Mouse (Mus musculus): ENCODE results near the gene Ppm1m.

Gene Ppm1m

DNA sequence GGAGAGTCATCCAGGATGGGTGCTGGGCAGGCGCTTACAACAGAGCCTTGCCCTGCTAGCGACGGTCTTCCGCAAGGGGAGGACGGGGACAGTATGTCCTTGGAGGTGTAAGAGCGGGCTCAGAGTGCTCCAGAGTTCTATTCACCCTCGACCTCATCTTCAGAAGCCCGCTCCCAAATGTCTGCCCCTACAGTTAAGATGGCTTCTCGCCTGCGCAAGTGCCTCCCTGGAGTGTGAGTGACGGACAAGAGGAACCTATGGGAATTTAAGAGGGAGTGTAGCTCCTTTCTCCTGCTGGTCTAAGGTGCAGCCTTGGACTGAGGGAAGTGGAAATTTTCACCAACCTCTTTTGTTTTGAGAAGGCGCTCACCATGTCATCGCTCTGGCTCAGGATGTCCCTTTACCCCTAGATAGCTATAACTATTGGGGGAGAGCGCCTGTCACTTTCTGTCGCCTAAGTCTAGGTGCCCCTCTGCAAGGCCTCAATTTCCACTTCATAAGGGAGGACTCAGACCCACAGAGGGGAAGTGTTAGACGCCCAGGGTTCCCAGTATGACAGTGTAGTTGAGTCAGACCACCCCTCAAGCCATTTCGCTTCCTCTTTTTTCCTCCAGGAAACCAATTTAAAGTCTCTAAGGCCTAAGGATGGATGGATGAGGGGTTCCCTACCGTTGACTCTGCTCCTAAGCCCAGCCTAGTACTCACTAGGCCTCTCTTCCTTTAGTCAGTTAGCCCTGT lies at the start of gene Ppm1m:
TSS of gene Ppm1m (minus strand) at position 212 of the 738 bp plus-strand sequence.
- DNase-seq (ENCODE audit: low read depth in 1 of 2, low spot score in 2 of 2) = peak in 1 of 2 experiments; percentile 38

DNA sequence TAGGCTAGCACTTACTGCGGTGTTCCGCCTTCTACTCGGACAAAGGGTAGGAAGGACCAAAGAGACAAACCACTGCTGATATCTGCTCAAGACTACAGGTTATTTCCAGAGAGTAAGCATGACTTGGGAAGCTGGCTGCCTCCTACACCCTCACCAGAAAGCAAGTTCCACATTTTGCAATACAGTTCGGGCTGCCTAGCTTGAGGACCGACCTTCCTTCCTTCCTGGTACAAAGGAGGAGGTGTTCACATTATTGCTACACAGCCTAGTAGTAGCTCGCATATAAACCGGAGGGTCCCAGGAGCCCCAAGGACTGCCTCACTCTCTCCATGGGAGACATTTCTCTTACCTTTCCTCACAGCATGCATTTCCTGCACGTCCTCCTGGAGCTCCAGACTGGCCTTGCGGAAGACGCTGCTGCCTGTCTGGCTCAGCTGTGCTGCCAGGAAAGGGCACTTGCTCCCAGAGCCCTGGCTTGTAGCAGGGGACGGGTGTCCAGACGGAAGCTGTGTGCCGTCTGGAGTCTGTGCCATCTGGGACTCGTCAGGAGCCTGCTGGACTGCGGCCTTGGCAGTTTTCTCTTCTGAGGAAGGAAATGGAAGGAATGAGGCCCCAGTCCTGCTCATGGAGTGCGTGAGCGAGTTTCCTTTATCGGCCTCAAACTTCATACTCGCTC lies 43.4 kb upstream of the Ppm1m start:
- DNase-seq (ENCODE audit: low read depth in 1 of 2, low spot score in 2 of 2) = no peak

DNA sequence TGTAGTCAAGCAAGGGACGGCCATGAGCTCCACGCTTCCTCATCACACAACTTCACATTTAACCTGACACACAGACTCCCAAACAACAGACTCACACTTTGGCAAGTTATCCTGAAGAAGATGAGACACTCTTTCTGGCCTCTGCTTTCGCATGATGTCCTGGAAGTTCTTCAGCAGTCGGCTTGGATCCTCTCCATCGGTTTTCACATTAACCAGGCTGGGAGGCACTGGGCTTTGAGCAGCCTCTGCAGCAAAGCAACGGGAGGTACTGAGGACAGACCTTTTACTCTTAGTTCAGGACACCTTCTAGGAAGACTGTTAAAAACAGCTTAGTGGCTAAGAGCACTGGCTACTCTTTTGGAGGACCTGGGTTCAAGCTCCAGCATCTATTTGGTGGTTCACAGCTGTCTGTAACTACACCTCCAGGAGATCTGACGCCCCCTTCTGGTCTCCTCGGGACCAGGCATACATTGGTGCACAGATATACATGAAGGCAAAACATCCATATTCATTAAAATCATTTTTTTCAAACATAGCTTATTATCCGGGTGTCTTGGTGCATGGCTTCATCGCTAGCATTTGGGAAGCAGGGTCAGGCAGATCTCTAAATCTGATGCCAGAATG lies 42.1 kb upstream of the Ppm1m start:
- no peak for DNase-seq (ENCODE audit: low read depth in 1 of 2, low spot score in 2 of 2)

GRCm38 (mm10) chr9:106237878-106238277 lies 38.3 kb upstream of the Ppm1m start:
- DNase-seq (ENCODE audit: low read depth in 1 of 2, low spot score in 2 of 2) = no peak

GRCm38 (mm10) chr9:106237401-106237800 lies 37.9 kb upstream of the Ppm1m start:
- DNase-seq (ENCODE audit: low read depth in 1 of 2, low spot score in 2 of 2) = no peak

- no peak for DNase-seq (ENCODE audit: low read depth in 1 of 2, low spot score in 2 of 2)
Measured at GRCm38 (mm10) chr9:106236818-106237211, 37.3 kb upstream of the Ppm1m start.

DNA sequence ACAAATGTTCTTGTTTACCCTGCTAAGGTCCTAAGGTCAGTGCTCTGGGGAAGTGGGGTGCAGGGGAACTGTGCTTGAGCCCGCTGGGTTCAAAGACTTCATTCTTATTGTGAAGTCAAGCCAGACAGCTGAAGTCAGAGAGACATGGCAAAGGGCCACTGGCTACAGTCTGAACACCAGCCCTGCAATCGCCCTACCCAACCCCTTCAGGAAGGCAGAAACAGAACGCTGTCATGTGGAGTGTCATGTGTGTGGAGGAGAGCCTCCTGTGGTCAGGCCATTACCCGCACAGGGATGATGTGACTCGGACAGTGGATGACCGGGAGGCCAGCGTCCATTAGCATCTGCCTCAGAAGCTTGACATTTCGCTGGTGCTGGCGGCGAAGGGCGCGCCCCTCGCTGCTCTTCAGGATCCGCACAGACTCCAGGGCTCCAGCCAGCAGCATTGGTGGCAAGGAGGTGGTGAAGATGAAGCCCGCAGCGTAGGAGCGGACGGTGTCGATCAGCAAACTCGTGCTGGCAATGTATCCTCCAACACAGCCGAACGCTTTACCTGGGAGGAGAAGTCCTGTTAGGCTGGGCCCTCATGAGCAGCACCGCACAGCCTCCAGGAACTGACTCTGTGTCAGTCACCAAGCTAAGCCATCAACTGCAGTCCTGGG lies 36.7 kb upstream of the Ppm1m start:
- DNase-seq (ENCODE audit: low read depth in 1 of 2, low spot score in 2 of 2) = no peak

DNA sequence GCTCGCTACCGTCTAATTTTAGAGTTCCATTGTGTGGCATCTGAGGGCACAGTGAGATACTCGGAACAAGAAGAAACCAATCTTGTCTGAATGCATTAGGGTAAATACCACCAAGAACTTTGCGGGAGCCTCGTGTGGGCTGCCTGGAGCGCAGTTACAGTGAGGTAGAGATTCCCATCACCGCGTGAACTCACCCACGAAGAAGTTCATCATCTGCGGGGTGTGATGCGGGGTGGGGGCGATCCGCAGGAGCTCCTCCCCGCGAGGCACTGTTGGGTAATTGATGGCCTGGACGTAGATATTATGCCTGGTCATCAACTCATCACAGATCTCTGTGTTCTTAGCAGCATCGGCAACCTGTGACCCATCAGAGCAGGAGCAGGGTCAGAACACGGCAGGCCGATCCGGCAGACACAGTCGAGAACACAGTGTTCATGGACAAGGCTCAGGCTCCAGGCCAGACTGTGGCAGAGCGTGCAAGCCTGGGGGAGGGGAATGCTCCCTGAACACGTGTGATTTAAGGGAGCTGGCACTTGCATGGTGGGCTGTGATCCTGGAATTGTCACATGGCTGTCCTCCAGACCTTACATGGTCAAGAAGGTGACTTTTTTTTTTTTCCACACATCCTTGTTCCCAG lies 35.8 kb upstream of the Ppm1m start:
- DNase-seq (ENCODE audit: low read depth in 1 of 2, low spot score in 2 of 2) = no peak

DNA sequence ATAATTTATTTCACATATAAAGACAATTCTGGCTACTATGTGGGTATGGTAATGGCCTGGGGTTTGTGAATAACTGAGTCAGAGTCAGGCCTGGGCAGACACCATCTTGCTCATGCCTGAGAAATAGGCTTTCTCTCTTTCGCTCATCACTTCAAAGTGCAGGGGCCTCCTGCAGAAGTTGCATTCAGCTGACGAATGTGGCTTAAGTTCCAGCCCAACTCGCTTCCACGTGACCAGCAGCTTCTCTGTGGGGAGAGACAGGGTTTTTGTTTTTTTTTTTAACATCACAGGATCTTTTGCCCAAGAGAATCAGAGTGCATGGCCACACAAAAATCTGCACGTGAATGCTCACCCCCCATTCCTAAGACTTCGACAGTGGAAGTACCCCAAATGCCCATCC lies 34.4 kb upstream of the Ppm1m start:
- DNase-seq (ENCODE audit: low read depth in 1 of 2, low spot score in 2 of 2) = no peak

DNA sequence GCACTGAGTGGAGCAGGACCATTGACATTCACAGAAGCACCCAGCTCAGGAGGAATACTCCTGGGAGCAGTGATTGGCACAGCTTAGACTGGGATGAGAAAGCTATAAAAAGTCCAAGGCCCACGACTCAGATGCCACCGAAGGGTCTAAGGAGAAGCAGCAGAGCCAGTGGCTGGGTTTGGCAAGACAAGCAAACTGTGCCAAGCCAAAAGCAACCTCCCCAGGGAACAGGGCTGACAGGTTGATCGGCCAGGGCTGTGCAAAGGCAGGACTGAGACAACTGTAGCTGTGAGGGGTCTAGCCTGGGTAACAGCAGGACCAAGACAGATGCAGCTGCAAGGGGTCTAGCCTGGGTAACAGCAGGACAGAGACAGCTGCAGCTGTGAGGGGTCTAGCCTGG lies 33.4 kb upstream of the Ppm1m start:
- no peak for DNase-seq (ENCODE audit: low read depth in 1 of 2, low spot score in 2 of 2)

DNA sequence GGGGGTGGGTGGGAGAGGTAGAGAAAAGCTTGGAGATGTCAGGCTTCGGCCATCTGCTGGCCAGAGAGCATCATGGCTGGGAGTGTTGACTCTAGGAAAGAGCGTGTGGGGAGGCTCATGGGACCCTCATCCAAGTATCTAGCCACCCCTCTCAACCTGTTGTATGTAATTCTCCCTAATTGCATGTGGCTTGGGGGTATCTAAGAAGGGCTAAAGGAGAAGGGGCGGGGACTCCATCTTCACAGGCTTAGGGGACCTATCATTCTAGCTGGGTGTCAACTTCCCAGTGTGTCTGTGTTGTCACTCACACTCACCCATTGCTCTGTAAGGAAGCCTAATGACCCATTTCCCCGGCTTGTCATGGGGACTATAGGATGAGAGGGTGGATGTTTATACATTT lies 32.3 kb upstream of the Ppm1m start:
- DNase-seq (ENCODE audit: low read depth in 1 of 2, low spot score in 2 of 2) = no peak

DNA sequence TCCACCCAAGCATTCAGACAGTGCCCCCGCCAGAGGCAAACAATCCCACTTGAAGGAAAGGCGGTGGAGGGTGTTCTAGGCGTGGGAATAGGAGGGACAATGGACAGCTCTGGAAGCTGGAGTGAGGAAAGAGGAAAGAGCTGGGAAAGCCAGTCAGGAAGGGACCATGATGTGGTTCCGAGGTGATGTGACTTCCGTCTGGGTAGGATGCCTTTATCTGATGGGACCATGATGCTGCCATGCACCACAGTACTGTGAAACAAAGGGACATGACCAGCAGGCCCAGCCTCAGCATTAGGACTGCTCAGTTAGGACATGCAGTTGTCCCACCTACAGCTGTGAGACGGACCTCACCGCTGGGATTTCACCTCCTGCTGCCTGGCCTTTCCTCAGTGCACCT lies 31.7 kb upstream of the Ppm1m start:
- no peak for DNase-seq (ENCODE audit: low read depth in 1 of 2, low spot score in 2 of 2)

GRCm38 (mm10) chr9:106230734-106231106 lies 31.2 kb upstream of the Ppm1m start:
- DNase-seq (ENCODE audit: low read depth in 1 of 2, low spot score in 2 of 2) = no peak

DNA sequence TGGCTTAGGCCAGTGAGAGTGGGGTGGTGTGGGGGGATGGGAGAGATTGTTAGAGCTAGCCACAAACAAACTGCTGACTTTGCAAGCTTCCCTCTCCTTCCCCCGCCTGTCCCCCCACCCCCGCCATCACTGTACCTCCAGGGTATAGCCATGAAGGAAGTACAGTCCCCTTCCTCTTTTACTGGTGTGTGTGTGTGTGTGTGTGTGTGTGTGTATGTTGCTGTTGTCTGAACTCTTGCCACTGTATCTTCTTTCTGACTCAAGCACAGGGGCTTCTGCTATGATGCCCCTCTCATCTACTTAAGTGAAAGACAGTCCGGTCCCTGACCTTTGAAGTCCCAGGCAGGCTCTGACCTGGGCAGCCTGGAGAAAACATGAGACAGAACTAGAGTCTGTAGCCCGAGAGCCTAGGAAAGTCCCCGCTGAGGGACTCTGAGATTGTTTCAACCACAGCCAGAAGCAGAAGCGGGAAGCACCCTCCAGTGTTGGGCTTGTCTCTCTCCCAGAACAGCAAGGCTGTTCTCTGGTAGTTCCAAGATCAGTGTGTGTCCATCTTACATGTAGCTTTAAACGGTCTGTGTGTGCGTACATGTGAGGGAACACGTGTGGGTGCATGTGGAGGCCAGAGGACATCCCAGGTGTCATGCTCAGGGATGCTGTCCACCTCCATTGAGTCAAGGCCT lies 30.6 kb upstream of the Ppm1m start:
- DNase-seq (ENCODE audit: low read depth in 1 of 2, low spot score in 2 of 2) = peak; percentile 41 to 73

- no peak for DNase-seq (ENCODE audit: low read depth in 1 of 2, low spot score in 2 of 2)
Measured at GRCm38 (mm10) chr9:106227790-106228429, 28.4 kb upstream of the Ppm1m start.

GRCm38 (mm10) chr9:106226151-106226682 lies 26.7 kb upstream of the Ppm1m start:
- no peak for DNase-seq (ENCODE audit: low read depth in 1 of 2, low spot score in 2 of 2)

DNA sequence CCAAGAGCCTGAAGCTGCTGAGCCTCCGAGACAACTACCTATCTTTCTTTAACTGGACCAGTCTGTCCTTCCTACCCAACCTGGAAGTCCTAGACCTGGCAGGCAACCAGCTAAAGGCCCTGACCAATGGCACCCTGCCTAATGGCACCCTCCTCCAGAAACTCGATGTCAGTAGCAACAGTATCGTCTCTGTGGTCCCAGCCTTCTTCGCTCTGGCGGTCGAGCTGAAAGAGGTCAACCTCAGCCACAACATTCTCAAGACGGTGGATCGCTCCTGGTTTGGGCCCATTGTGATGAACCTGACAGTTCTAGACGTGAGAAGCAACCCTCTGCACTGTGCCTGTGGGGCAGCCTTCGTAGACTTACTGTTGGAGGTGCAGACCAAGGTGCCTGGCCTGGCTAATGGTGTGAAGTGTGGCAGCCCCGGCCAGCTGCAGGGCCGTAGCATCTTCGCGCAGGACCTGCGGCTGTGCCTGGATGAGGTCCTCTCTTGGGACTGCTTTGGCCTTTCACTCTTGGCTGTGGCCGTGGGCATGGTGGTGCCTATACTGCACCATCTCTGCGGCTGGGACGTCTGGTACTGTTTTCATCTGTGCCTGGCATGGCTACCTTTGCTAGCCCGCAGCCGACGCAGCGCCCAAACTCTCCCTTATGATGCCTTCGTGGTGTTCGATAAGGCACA lies 26.1 kb upstream of the Ppm1m start:
- no peak for DNase-seq (ENCODE audit: low read depth in 1 of 2, low spot score in 2 of 2)

DNA sequence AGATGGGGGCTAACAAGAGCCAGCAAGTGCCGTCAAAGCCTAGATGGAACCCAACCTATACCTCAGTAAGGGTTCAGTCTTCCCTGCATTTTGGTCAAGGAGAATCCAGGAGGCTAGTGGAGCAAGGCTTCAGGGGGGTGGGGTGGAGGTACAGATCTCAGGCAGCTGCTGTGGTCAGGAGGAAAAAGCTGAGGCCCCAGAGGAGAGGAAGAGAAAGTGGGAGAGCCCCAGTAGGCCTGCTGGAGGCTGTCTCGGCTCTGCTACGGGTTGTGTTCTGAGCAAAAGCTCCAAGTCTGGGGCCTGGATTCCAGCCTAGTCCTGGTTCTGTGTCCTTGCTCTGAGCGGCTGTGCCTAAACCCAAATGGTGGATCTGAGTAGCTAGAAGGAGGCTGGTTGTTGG lies 23.4 kb upstream of the Ppm1m start:
- DNase-seq (ENCODE audit: low read depth in 1 of 2, low spot score in 2 of 2) = peak in 1 of 2 experiments; percentile 40

DNA sequence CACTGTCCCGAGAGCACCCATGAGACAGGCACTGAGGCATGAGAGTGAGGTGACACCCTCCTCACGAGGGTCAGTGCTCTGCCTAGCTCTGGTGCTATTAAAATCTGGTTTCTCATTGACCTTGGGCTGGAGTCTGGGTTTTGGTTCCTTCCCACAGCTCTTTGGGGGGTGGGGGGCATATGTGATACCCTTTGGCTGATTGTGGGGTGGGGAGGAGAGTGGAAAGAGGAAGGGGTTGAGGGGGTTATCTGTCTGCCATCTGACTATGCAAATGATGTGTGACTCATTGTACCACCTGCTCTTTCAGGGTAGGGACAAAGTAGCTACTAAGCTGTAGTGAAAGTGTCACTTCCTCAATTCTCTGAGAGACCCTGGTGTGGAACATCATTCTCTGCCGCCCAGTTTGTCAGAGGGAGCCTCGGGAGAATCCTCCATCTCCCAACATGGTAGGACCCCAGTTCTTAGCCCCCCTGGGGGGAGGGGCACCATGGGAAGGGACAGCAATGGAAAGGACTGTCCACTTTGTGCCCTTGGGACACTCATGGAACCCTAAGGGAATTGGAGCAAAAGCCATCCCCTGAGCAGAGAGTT lies 22.8 kb upstream of the Ppm1m start, which contains the start of gene Tlr9:
TSS of gene Tlr9 (plus strand) at position 338 of the 591 bp plus-strand sequence.
- peak in 1 of 2 experiments; percentile 49 for DNase-seq (ENCODE audit: low read depth in 1 of 2, low spot score in 2 of 2)

All from monocyte, adult 2 months (primary cell).